Mouse (Mus musculus) lung, embryonic 14.5 days (tissue): Measurements from ENCODE around the gene Ppp2r3c. TPM values are rescaled to one million over a fixed set of nuclear protein-coding genes. Genes with fewer than 3 reads are reported as not detected.
A peak's percentile ranks its signal among the peaks of the same experiment; 100 is the strongest.
"Not testable (repeated sequence)": the region's sequence is repeated elsewhere in the genome, so short reads cannot be mapped to it uniquely, and the experiment has no call there.

Experiments
- ATAC-seq: fragments of 200-750 bp; cut with Nextera tagmentation; 2 replicates; pipeline ENCODE4 v1.8.0; 2017; ENCODE audit warnings: mild to moderate bottlenecking, moderate TSS enrichment, moderate library complexity; ENCODE audit not compliant: insufficient read depth
- DNase-seq: peaks from one replicate; pipeline ENCODE4 v3.0.0-alpha.2; 2015
- H3K27ac ChIP-seq: fragments of 300-500 bp; sonication (generic); 2 replicates; pipeline ENCODE4 v1.5.1; 2014; ENCODE audit warnings: low read depth, mild to moderate bottlenecking, moderate library complexity
- H3K27me3 ChIP-seq: fragments of 300-500 bp; sonication (generic); 2 replicates; pipeline ENCODE4 v1.6.1; 2014; ENCODE audit warnings: low read length, control low read depth; ENCODE audit not compliant: insufficient read depth
- H3K36me3 ChIP-seq: fragments of 300-500 bp; sonication (generic); 2 replicates; pipeline ENCODE4 v1.6.1; 2014; ENCODE audit warnings: control low read depth; ENCODE audit not compliant: insufficient read depth
- H3K4me1 ChIP-seq: fragments of 300-500 bp; sonication (generic); 2 replicates; pipeline ENCODE4 v1.6.1; 2014; ENCODE audit warnings: antibody characterized with exemption, control low read depth; ENCODE audit not compliant: insufficient read depth
- H3K4me2 ChIP-seq: fragments of 300-500 bp; sonication (generic); 2 replicates; pipeline ENCODE4 v1.6.1; 2014; ENCODE audit warnings: mild to moderate bottlenecking
- H3K4me3 ChIP-seq: fragments of 300-500 bp; sonication (generic); 2 replicates; pipeline ENCODE4 v1.5.1; 2014; ENCODE audit warnings: low read depth, low read length
- H3K9ac ChIP-seq: fragments of 300-500 bp; sonication (generic); 2 replicates; pipeline ENCODE4 v1.6.1; 2014
- H3K9me3 ChIP-seq: fragments of 300-500 bp; sonication (generic); 2 replicates; pipeline ENCODE4 v1.6.1; 2016; ENCODE audit warnings: low read depth, low read length, control low read depth
- CTCF ChIP-seq: IDR thresholded peaks from 2 replicates; pipeline ENCODE4 v1.5.1; 2016; ENCODE audit warnings: antibody characterized with exemption, low read depth
- WGBS: fragments of 180-500 bp; shearing (Covaris S2); extraction: QIAGEN DNeasy Blood & Tissue Kit; methylation state at CpG from one replicate; pipeline ENCODE4 v1.1.7; 2014; 5-methylcytosine and 5-hydroxymethylcytosine counted together
- polyA plus RNA-seq: library from polyadenylated mRNA; unstranded; fragments of >200 nt; fragmentation: Nextera tagmentation; extraction: Ambion mirVana; gene quantifications from 2 replicates; pipeline ENCODE4 v1.2.1, GENCODE M21; 2014

The Ppp2r3c gene
- polyA plus RNA-seq: 14.3 and 14.8 TPM in 2 replicates

GRCm38 (mm10) chr12:55302485-55303441, at the start of gene Ppp2r3c:
TSS of gene Ppp2r3c (minus strand) at chr12:55302998.
- no peaks in the 10 kb centered on the region for H3K27me3 ChIP-seq
- H3K4me2 ChIP-seq: peak within 1 kb of the TSS; percentile 65
- peak within 1 kb of the TSS; percentile 49 for H3K9ac ChIP-seq
- no peak for TF ChIP-seq CTCF
- ATAC-seq: peak; percentile 95
- H3K4me3 ChIP-seq: peak within 1 kb of the TSS; percentile 48
- peaks cover 16% of the 10 kb centered on the region for H3K36me3 ChIP-seq
- DNase-seq: peak; percentile 97
- no peaks in the 10 kb centered on the region for H3K9me3 ChIP-seq
- peaks cover 7% of the 10 kb centered on the region; the same call in 1 of the 2 replicates for H3K4me1 ChIP-seq
- peak within 1 kb of the TSS; percentile 85 for H3K27ac ChIP-seq
- WGBS: under 1% methylated on average over 55 of the region's 55 CpGs

- no peaks in the 10 kb centered on the region for H3K27me3 ChIP-seq
- DNase-seq: peak; percentile 44
- peak; percentile 27; the same call in 1 of the 2 replicates for TF ChIP-seq CTCF
- H3K4me2 ChIP-seq: no peak overlapping the region
- H3K9ac ChIP-seq: no peak overlapping the region
- H3K27ac ChIP-seq: peak overlapping the region; percentile 42; the same call in 1 of the 2 replicates
- H3K36me3 ChIP-seq: no peaks in the 10 kb centered on the region
- H3K4me3 ChIP-seq: no peak overlapping the region
- WGBS: 64% methylated on average over 13 of the region's 13 CpGs
- H3K9me3 ChIP-seq: no peaks in the 10 kb centered on the region
- ATAC-seq: no peak
- no peaks in the 10 kb centered on the region for H3K4me1 ChIP-seq
Measured at GRCm38 (mm10) chr12:55344583-55344982, 41.8 kb upstream of the Ppp2r3c start.

- no peaks in the 10 kb centered on the region for H3K36me3 ChIP-seq
- ATAC-seq: no peak
- no peak for DNase-seq
- H3K9ac ChIP-seq: no peak overlapping the region
- H3K27ac ChIP-seq: no peak overlapping the region
- H3K9me3 ChIP-seq: no peaks in the 10 kb centered on the region
- no peak for TF ChIP-seq CTCF
- 84% methylated on average over 11 of the region's 11 CpGs for WGBS
- H3K4me3 ChIP-seq: no peak overlapping the region
- H3K4me2 ChIP-seq: no peak overlapping the region
- H3K27me3 ChIP-seq: no peaks in the 10 kb centered on the region
- H3K4me1 ChIP-seq: no peaks in the 10 kb centered on the region
Measured at GRCm38 (mm10) chr12:55343998-55344397, 41.2 kb upstream of the Ppp2r3c start.

GRCm38 (mm10) chr12:55343045-55343444, 40.2 kb upstream of the Ppp2r3c start:
- H3K27me3 ChIP-seq, H3K4me1 ChIP-seq, H3K4me3 ChIP-seq, H3K4me2 ChIP-seq, H3K9ac ChIP-seq, ATAC-seq, H3K9me3 ChIP-seq, DNase-seq, H3K36me3 ChIP-seq, H3K27ac ChIP-seq: not testable (repeated sequence)
- WGBS: 49% methylated on average over 1 of the region's 1 CpGs

GRCm38 (mm10) chr12:55338490-55338889, 35.7 kb upstream of the Ppp2r3c start:
- not testable (repeated sequence) for ATAC-seq, H3K36me3 ChIP-seq, H3K27ac ChIP-seq

GRCm38 (mm10) chr12:55333662-55334061, 30.9 kb upstream of the Ppp2r3c start:
- 77% methylated on average over 7 of the region's 7 CpGs for WGBS
- no peaks in the 10 kb centered on the region for H3K9me3 ChIP-seq
- DNase-seq (no peak), ATAC-seq (no peak)
- no peaks in the 10 kb centered on the region for H3K4me1 ChIP-seq
- H3K27me3 ChIP-seq: no peaks in the 10 kb centered on the region
- no peak for TF ChIP-seq CTCF
- H3K36me3 ChIP-seq: peaks cover 5% of the 10 kb centered on the region
- H3K4me2 ChIP-seq: no peak overlapping the region
- H3K9ac ChIP-seq: no peak overlapping the region
- H3K27ac ChIP-seq: no peak overlapping the region
- no peak overlapping the region for H3K4me3 ChIP-seq

More at GRCm38 (mm10) chr12:55338490-55338889, 35.7 kb upstream of the Ppp2r3c start:
- not testable (repeated sequence) for H3K9ac ChIP-seq, H3K9me3 ChIP-seq, H3K4me3 ChIP-seq, H3K4me1 ChIP-seq, DNase-seq, H3K27me3 ChIP-seq, H3K4me2 ChIP-seq
- 94% methylated on average over 1 of the region's 2 CpGs for WGBS

- H3K9ac ChIP-seq: no peak overlapping the region
- H3K36me3 ChIP-seq: peaks cover 5% of the 10 kb centered on the region
- no peaks in the 10 kb centered on the region for H3K9me3 ChIP-seq
- DNase-seq (no peak), ATAC-seq (no peak)
- no peak for TF ChIP-seq CTCF
- no peak overlapping the region for H3K4me2 ChIP-seq
- H3K27me3 ChIP-seq: no peaks in the 10 kb centered on the region
- 93% methylated on average over 7 of the region's 7 CpGs for WGBS
- no peak overlapping the region for H3K4me3 ChIP-seq
- no peaks in the 10 kb centered on the region for H3K4me1 ChIP-seq
- H3K27ac ChIP-seq: no peak overlapping the region
Measured at GRCm38 (mm10) chr12:55329351-55329750, 26.6 kb upstream of the Ppp2r3c start.
